Mouse (Mus musculus): Measurements from ENCODE around the gene Prr36. TPM values are rescaled to one million over a fixed set of nuclear protein-coding genes. Genes with fewer than 3 reads are reported as not detected.
"Not testable (repeated sequence)": the region's sequence is repeated elsewhere in the genome, so short reads cannot be mapped to it uniquely, and the experiment has no call there.

Prr36 gene
- not detected for total RNA-seq (2022)

- no peak for DNase-seq (ENCODE audit: low spot score)
Measured at GRCm38 (mm10) chr8:4216791-4217621, at the start of gene Prr36. Gene Prr36 (minus strand): TSS chr8:4217459.

GRCm38 (mm10) chr8:4265160-4265914, 48.1 kb upstream of the Prr36 start:
- no peak for DNase-seq (ENCODE audit: low spot score)

- no peak for DNase-seq (ENCODE audit: low spot score)
Measured at GRCm38 (mm10) chr8:4263105-4263791, 46.0 kb upstream of the Prr36 start.

GRCm38 (mm10) chr8:4259805-4260170, 42.5 kb upstream of the Prr36 start:
- DNase-seq (ENCODE audit: low spot score) = no peak

- DNase-seq (ENCODE audit: low spot score) = peak; percentile 90
Measured at GRCm38 (mm10) chr8:4259125-4259804, 42.0 kb upstream of the Prr36 start, which contains the start of gene Ctxn1. Gene Ctxn1 (minus strand): TSS chr8:4259274.

- DNase-seq (ENCODE audit: low spot score) = no peak
Measured at GRCm38 (mm10) chr8:4258678-4259077, 41.4 kb upstream of the Prr36 start.

GRCm38 (mm10) chr8:4258233-4258632, 41.0 kb upstream of the Prr36 start:
- DNase-seq (ENCODE audit: low spot score) = no peak

- no peak for DNase-seq (ENCODE audit: low spot score)
Measured at GRCm38 (mm10) chr8:4257350-4257749, 40.1 kb upstream of the Prr36 start.

GRCm38 (mm10) chr8:4256911-4257310, 39.7 kb upstream of the Prr36 start:
- DNase-seq (ENCODE audit: low spot score) = no peak

GRCm38 (mm10) chr8:4255471-4255870, 38.2 kb upstream of the Prr36 start:
- DNase-seq (ENCODE audit: low spot score) = not testable (repeated sequence)

- no peak for DNase-seq (ENCODE audit: low spot score)
Measured at GRCm38 (mm10) chr8:4254001-4254400, 36.7 kb upstream of the Prr36 start.

- peak; percentile 96 for DNase-seq (ENCODE audit: low spot score)
Measured at GRCm38 (mm10) chr8:4252934-4253841, 35.9 kb upstream of the Prr36 start, which contains the start of gene Snapc2. Gene Snapc2 (plus strand): TSS chr8:4253080.

GRCm38 (mm10) chr8:4252116-4252760, 35.0 kb upstream of the Prr36 start:
- no peak for DNase-seq (ENCODE audit: low spot score)

- peak; percentile 65 for DNase-seq (ENCODE audit: low spot score)
Measured at GRCm38 (mm10) chr8:4250306-4250970, 33.2 kb upstream of the Prr36 start.

- no peak for DNase-seq (ENCODE audit: low spot score)
Measured at GRCm38 (mm10) chr8:4249213-4249612, 32.0 kb upstream of the Prr36 start.

- DNase-seq (ENCODE audit: low spot score) = no peak
Measured at GRCm38 (mm10) chr8:4247951-4248540, 30.8 kb upstream of the Prr36 start, which contains the start of gene Tgfbr3l. Gene Tgfbr3l (plus strand): TSS chr8:4248214.

GRCm38 (mm10) chr8:4247241-4247640, 30.0 kb upstream of the Prr36 start:
- DNase-seq (ENCODE audit: low spot score) = no peak

- no peak for DNase-seq (ENCODE audit: low spot score)
Measured at GRCm38 (mm10) chr8:4245737-4246136, 28.5 kb upstream of the Prr36 start.

GRCm38 (mm10) chr8:4245061-4245460, 27.8 kb upstream of the Prr36 start:
- DNase-seq (ENCODE audit: low spot score) = no peak

Data from heart, adult 8-10 months (tissue).